Mouse (Mus musculus) retina, postnatal 1 day (tissue): Measurements from ENCODE around the gene Zhx3.

Experiments used
- DNase-seq: peaks from one replicate; pipeline ENCODE4 v3.0.0-alpha.2; 2012

Gene Zhx3

GRCm38 (mm10) chr2:160746637-160747036 lies 126.2 kb downstream of the Zhx3 start:
- no peak for DNase-seq

DNA sequence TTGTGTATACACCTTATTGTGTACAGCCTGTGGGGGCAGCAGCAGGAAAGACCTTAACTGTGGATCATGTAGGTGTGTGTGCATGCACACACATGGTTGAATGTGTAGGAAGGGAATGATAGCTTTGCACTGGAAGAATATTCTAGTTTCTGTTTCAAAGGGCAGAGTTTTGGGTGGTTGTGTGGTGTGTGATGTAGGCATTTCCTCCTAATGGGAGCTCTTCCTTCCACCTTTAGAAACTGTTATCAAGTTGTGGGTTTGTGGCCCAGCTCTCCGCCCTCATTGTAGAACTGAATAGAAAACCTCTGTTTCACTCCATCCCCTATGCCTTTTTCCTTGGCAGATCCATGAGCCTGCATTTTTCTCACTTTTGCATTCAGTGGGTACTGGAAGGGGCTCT lies 127.3 kb downstream of the Zhx3 start:
- no peak for DNase-seq

GRCm38 (mm10) chr2:160744823-160745210 lies 128.0 kb downstream of the Zhx3 start:
- no peak for DNase-seq

DNA sequence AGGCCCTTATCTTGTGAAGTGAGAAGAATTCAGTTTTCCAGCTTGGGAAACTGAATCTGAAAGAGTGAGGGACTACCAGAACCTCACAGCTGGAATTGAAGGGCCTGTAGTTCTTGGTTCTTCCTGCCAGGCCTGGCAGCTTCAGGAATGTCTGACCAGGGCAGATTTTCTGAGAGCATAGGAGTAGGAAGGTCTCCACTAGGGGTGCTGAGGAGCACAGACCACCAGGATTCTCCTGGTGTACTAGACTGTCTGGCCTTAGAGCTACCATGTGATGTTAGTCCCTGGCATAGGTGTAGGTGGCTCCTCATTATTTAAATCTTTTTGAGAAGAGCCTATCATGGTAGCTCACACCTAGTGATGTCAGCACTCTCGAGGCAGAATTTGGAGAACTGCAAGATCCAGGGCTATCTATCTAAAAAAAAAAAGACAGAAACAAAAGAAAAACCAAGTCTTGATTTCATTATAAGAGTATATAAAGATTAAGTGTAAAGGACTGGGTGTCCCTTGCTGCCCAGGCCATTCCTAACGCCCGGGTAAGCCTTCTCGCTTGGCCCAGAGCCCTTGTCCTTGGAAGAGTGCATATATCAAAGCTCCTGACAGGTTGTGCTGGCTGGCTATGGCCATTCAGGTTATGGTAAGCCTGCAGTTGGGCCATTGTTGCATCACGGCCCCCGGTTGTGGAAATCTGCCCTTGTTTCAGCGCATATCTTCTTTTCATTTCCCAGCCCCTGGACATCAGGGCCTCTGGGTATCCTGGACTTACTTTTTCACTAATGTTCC lies 128.6 kb downstream of the Zhx3 start:
- peak; percentile 66 for DNase-seq

DNA sequence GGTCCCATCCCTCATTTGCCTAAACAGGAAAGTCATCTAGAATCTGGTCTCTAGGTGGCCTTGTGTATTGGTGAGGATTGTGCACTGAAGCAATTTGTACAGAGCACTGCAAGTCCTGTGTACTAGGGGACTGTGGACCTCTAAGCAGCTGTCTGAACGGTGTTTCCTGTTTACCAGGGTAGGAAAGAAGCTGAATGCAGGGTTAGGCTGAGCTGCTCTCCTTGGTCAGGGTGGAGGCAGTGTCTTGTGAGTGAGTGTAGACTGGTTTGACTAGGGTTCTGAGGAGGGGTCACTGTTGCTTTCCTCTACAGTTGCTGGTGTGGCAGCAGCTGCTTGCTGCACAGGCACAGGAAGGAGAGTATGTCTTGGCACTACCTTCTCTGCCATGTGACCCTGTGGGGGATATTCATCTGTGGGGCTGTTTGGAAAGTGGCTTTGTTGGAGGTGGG lies 130.6 kb downstream of the Zhx3 start:
- DNase-seq = no peak

GRCm38 (mm10) chr2:160741580-160741979 lies 131.2 kb downstream of the Zhx3 start:
- DNase-seq = no peak

- peak; percentile 55 for DNase-seq
Measured at GRCm38 (mm10) chr2:160740521-160741156, 132.2 kb downstream of the Zhx3 start.

DNA sequence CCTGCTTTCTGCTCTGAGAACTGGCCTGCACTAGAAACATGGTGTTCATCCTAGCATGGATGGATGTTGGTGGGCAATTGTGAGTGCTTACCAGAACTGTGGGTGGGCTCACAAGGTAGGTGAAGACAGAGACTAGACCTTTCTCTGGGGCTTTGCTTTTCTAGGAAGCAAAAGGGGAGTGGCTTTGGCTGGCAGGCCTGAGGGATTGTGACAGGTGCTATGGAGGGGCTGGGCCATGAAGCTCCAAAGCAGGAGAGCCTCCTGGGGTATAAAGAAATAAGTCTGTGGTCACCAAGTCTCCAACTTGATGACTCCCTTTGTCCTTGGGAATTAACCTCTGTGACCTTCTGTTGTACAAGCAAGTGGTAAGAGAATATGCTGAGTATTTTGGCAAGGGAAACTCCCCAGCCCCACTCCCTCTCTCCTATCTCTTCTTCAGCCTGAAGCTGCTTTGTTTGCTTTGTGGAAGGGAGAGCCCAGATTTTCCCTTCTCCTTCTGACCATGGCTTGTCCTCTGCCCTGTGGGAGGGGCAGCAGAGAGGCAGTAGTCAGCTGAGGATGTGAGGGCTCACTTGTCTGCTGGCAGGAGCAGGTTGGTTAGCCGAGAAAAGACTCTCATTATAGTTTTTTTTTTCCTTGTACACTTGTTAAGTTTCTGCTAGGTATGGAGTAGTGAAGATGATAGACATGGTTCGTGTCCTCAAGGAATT lies 133.0 kb downstream of the Zhx3 start:
- no peak for DNase-seq

DNA sequence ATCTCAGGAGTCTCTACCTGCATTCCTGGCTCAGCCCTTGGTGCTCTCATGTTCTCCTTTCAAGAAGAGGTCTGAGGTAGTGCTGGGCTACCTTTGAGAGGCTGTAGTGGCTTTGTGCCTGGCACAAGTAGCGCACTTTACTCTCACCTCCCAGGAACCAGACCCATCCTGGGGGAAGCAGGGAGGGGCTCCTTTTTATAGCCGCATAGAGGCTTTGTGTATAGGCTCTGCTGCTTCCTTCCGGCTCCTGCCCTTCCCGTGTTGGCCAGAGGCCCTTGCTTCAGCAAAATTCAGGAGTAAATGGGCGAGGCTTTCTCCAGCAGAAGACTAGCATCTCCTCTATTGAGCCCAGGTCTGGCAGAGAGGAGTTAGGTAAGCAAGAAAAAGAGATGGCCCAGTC lies 134.4 kb downstream of the Zhx3 start:
- DNase-seq = no peak

DNA sequence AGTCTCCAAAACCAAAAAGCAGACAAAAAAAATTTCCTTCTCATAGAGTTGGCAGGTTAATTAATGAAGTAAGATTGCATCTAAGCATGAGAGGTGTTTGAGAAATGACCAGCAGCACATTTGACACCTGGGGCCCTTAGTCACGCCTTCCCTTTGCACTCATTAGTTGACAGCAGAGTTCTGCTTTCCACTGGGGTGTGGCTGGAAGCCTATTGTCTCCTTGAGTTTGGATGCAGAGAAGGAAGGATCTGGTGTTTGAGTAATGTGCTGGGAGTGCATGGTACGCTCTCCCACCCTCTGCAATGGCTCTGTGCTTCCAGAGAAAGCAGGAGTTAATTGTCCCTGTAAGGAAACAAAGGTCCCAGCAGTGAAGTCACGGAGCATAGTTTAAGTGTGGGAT lies 136.3 kb downstream of the Zhx3 start:
- no peak for DNase-seq

DNA sequence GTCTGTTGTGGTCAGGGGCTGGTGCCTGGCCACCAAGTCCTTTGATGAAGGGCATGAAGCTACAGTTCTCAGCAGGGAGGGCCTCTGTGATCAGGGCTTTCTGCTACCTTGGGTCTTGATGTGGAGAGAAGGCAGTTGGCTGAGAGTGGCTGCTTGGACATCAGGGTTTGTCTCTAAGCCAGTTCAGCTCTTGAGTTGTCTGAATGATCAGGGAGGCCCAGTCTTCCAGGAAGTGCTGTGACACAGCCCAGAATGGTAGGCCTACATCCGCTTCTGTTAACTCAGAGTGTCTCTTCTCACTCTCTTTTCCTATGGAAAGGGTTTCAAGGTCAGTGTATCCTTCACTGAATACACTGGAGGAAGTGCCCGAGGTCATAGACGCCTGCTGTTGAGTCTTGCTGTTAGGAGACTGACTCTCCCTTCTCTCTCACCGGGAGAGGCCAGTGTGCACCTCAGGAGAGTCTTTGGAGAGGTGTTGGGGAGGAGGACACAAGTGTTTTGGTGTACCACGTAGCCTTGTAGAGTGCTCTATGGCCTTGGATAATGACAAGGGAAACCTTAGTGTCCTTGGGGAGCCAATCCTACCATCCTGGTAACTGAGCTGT lies 137.0 kb downstream of the Zhx3 start:
- no peak for DNase-seq

DNA sequence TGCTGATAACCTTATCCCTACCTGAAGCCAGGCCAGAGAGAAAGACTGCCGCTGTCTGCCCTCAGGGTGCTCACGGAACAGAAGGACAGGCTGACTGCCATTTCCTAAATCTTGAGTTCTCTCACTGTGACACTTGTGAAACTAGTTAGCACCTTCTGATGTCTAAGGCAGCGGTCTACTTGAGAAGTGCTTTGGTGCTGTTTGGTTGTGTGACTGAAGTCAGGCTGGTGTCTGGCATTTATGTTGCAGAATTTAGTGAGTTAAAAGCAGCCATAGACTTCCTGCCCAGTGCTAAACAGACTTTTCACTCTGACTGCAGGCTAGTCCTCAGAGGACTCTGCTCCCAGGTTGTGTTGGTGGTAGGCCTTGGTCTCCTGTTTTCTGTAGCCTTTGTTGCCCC lies 138.5 kb downstream of the Zhx3 start:
- no peak for DNase-seq

- no peak for DNase-seq
Measured at GRCm38 (mm10) chr2:160733131-160733531, 139.7 kb downstream of the Zhx3 start.

GRCm38 (mm10) chr2:160732420-160732995 lies 140.3 kb downstream of the Zhx3 start:
- no peak for DNase-seq

DNA sequence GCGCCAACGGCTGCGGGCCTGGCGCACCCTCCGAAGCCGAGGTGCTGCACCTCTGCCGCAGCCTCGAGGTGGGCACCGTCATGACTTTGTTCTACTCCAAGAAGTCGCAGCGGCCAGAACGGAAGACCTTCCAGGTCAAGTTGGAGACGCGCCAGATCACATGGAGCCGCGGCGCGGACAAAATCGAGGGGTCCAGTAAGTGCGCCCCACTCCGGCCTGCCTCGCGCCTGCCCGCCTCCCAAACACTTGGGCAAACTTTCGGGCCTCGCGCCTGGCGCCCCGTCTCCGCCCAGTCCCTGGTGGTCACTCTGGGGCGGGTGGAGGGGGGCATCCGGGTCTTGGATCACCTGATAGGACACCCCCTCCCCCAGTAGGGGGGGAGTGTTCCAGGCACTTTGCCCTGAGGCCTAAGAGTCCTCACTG lies 140.9 kb downstream of the Zhx3 start:
- peak; percentile 79 for DNase-seq

GRCm38 (mm10) chr2:160731117-160731838 lies 141.5 kb downstream of the Zhx3 start, which contains the start of gene Plcg1:
Gene Plcg1, plus strand, starts transcription at chr2:160731300.
- peak; percentile 96 for DNase-seq

DNA sequence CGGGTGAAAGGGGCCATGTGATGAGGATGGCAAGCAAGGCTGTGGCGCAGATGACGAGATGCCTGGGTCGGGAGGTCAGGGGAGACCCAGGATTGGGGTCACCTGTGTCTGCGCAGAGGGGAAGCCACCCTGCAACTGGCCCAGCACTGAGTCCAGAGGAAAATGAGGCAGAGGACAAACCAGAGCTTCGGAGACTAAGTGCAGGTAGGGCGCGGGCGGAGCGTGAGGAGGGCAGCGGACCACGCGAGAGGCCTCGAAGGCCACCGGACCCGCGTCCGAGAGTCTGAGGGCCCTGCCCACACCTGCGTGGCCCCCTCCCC lies 142.0 kb downstream of the Zhx3 start:
- DNase-seq = no peak

DNA sequence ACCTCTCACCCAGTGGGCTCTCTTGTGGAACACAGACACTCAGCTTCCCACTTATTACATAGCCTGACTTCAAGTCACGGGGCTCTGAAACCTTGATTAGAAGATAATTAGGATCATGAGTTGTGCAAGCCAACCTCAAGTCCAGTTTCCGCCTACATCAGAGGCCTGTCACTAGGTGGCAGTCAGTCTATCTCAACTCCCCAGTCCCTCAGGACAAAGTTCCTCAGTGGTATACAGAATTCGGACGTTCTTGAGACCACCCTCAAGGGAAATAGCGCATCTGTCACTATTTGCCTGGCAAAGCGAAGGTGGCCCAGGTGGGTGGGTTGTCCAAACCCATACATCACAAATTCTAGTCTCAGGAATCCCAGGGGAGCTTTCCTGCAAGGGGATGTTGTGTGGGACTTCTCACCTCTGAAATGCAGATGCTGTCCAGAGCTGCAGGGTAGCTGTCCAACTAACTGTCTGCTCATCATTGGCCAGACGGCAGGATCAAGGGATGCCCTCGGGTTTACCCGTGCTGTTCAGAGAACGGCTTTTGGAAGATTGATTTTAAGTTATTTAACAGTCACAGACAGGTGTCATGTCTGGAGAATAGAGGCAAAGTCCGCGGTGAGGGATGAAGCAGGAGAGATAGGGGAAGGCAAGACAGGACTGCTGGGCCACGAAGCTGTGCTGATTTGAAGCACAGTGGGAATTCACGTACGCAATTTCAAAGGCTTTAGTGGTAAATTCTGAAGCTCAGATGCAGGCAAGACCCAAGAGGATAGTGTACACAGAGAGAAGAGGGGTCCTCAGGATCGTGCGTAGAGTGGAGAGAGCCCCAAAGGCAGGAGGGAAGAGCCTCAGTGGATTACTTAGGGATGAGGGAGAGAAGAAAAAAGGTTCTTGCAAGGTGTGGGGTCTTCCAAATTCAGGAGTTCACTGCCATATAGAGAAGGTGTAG lies 142.7 kb downstream of the Zhx3 start:
- peak; percentile 58 for DNase-seq

- DNase-seq = no peak
Measured at GRCm38 (mm10) chr2:160729436-160729835, 143.4 kb downstream of the Zhx3 start.

DNA sequence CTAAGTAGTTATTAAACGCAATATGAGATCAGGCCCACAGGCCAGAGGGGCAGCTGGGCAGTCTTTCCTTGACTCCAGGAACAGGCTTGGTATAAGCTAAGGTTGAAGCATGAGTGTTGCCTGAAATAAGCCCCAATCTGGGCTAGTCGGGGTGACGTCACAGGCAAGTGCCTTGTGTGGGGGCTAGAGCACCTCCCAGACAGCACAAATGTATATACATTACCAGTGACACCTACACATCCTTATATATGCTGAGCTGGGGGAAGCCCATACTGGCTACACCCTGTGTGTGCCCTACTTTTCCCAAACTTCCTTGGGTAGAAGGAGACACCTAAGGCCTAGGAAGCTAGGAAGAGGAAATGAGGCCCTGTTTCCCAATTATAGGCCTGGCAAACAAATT lies 143.8 kb downstream of the Zhx3 start:
- DNase-seq = no peak
